Comparison of ENCODE assay signal across 10 mouse cellular contexts in genomic region chr4:149838682-149839081, GRCm38 (mm10).
DNase-seq lines count a peak whose midpoint lies in the region; ATAC-seq and TF ChIP-seq lines count a peak whose summit lies in the region.
"Had no signal": no experiment of that assay in that cellular context is flagged by ENCODE, and none has a peak within 500 bp of the region (broad histone marks: within the 10 kb centered on the region; RNA-seq: fewer than 3 reads in every experiment).

No protein-coding gene starts in this region.

- no peaks in the 10 kb centered on the region for H3K27me3 ChIP-seq in intestine, postnatal 0 days (replicated peaks; ENCODE audit: control insufficient read depth, insufficient read depth, low read length)
- H3K27me3 ChIP-seq: heart, embryonic 15.5 days had no signal

- intact Hi-C loops in heart, postnatal 25 days (cut with DNase I), result loop anchor here (1.0 to 2.0 kb wide), 2 partner anchors 32 to 120 kb away; no protein-coding TSS in a partner anchor

- no peaks in the 10 kb centered on the region for H3K4me1 ChIP-seq in intestine, postnatal 0 days (replicated peaks; ENCODE audit: control insufficient read depth, insufficient read depth, low read length)

- no peak overlapping the region for H3K4me2 ChIP-seq in intestine, postnatal 0 days (replicated peaks; ENCODE audit: low read depth)
- H3K4me2 ChIP-seq: heart, embryonic 15.5 days had no signal

- ATAC-seq in CD4-positive, CD25-positive, alpha-beta regulatory T cell, adult 4 months, result peak; percentile 56
- ATAC-seq in intestine, postnatal 0 days, result no peak

- H3K27ac ChIP-seq in intestine, postnatal 0 days (ENCODE audit: low read depth, low read length), result no peak overlapping the region
- H3K27ac ChIP-seq: heart, embryonic 15.5 days had no signal

- peak; percentile 83 for TF ChIP-seq CTCF in intestine, postnatal 0 days (IDR thresholded peaks at IDR 0.05; ENCODE audit: low read depth)

- 10% methylated on average over 3 of the region's 3 CpGs for WGBS in intestine, postnatal 0 days

- no peaks in the 10 kb centered on the region for H3K9me3 ChIP-seq in intestine, postnatal 0 days (ENCODE audit: control insufficient read depth)
- H3K9me3 ChIP-seq: heart, embryonic 15.5 days had no signal

- no peaks in the 10 kb centered on the region for H3K36me3 ChIP-seq in intestine, postnatal 0 days (ENCODE audit: control insufficient read depth, insufficient read depth)
- H3K36me3 ChIP-seq: heart, embryonic 15.5 days had no signal

- peak; percentile 65 to 78 for DNase-seq in heart, adult 18-20 months
- DNase-seq in heart, postnatal 25 days (ENCODE audit: low spot score), result no peak
- peak; percentile 49 to 59 for DNase-seq in cerebellum, postnatal 10 days
- peak; percentile 56 for DNase-seq in lung, postnatal 25 days (ENCODE audit: low spot score)
- DNase-seq in right cerebral cortex, adult 18-20 months, result no peak
- no peak for DNase-seq in urinary bladder, postnatal 10 days (ENCODE audit: low spot score)

- H3K9ac ChIP-seq in intestine, postnatal 0 days (ENCODE audit: low read depth, low read length), result no peak overlapping the region
- H3K9ac ChIP-seq: heart, embryonic 15.5 days had no signal

- no peak overlapping the region for H3K4me3 ChIP-seq in intestine, postnatal 0 days (ENCODE audit: low read depth, low read length)
- H3K4me3 ChIP-seq: heart, embryonic 15.5 days; myocyte had no signal

Comparison
In these comparisons a context has a peak if more than half of its experiments do, and no peak if none do; other contexts are left out.
1. DNase-seq: peak in heart, adult 18-20 months (2 of 2), cerebellum, postnatal 10 days (2 of 2) and lung, postnatal 25 days (single experiment); none in heart, postnatal 25 days (single experiment), right cerebral cortex, adult 18-20 months (single experiment) and urinary bladder, postnatal 10 days (single experiment).